Mouse (Mus musculus) ES-Bruce4 (cell line): Measurements from ENCODE around the gene Capn2.

Experiments
- CTCF ChIP-seq: IDR thresholded peaks from one replicate; pipeline ENCODE4 v1.8.1; 2011; ENCODE audit warnings: low read depth, low read length
- POLR2A ChIP-seq: IDR thresholded peaks from one replicate; pipeline ENCODE4 v1.8.1; 2011; ENCODE audit warnings: low read length; ENCODE audit not compliant: insufficient read depth

DNA sequence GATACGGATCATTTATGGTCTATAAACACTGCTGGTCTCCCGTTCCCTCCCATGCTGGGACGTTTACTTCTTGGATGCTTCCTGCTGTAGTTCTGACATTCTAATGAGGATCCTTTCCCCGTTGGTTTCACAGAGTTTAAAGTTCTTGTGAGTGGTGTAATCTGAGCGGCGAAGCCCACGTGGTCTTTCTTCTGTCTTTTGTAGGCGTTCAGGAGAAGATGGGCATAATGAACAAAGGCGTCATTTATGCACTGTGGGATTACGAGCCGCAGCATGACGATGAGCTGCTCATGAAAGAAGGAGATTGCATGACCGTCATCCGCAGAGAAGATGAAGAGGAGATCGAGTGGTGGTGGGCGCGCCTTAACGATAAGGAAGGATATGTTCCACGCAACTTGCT, 58.9 kb downstream of the Capn2 start:
- TF ChIP-seq POLR2A = no peak
- no peak for TF ChIP-seq CTCF
